Mouse (Mus musculus) thymus, postnatal 4 days (tissue): ENCODE results near the gene Ccdc63.
"Not testable (repeated sequence)": the region's sequence is repeated elsewhere in the genome, so short reads cannot be mapped to it uniquely, and the experiment has no call there.

ENCODE experiments used
- DNase-seq: peaks from one replicate; pipeline ENCODE4 v3.0.0; 2021

Gene Ccdc63

DNA sequence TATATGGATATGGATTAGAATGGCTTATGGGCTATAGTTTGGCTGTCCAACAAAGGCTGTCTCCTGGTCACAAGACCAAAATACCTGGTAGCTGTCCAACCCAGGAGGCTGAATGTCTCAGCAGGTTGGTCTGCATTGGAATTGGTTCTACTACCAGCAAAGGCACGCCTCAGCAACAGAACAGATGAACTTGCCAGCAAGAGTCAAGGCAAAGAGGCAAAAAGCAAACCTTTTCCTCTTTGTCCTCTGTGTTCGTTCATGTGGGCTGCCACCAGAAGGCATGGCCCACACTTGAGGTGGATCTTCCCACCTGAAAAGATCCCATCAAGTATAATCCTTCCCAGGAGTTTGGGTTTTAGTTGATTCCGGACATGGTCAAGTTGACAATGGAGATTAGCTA is at the start of gene Ccdc63:
TSS of gene Ccdc63 (minus strand) at position 101 of the 400 bp plus-strand sequence.
- DNase-seq: no peak

DNA sequence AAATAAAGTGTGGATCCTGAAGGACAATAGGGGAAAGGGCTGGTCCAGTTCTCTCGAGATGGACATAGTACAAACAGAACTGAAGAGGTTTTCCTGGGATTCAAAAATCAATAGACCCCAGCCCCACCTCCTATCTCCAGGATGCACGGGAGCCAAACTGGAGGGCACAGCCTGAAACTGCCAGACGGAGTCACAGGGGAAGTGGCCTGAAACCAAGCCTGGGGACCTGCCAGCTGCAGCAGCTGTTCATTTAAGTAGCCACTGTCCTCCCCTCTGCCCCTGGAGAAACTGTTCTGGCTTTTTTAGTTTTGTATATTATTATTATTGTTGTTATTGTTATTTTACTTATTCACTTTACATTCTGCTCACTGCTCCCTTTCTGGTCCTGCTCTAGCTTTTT is 48.5 kb upstream of the Ccdc63 start:
- no peak for DNase-seq

DNA sequence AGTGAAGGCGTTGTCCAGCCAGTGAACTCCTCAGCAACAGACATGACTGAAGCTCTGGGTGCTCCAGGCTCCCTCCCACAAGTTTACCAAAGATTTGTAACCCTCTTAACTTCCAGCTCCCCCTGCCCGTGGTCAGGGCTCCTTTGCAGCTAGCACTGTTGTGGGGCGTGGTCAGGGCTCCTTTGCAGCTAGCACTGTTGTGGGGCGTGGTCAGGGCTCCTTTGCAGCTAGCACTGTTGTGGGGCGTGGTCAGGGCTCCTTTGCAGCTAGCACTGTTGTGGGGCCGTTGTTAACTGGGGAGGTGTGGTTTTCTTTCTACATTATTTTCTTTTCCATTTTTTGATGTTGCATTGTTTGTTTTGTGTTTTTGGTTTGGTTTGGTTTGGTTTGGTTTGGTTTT is 44.2 kb upstream of the Ccdc63 start:
- DNase-seq: peak; percentile 19

DNA sequence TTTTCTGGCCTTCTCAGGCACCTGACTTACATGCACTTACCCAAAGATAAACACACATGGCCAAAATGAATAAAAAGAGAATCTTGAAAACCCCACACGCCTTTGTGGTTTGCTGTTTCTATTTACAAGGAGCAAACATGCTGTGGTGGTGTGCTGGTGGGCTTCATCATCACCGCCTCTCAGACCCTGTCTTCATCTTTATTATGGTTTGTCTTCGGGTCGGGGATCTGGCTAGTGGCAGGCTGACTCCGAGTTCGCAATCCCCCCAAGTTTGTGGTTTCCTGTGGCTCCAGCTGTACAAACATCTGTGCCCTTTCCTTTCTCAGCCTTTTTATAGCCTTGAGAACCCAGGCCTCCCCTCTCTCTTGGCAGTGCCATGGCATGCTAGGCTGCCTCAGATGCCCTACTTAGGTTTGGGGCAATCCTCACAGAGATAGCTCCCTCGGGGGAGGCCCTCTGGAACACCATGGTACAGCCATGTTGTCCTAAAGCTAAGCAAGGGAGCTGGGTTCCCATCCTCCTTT is 43.7 kb upstream of the Ccdc63 start:
- DNase-seq: peak; percentile 62

DNA sequence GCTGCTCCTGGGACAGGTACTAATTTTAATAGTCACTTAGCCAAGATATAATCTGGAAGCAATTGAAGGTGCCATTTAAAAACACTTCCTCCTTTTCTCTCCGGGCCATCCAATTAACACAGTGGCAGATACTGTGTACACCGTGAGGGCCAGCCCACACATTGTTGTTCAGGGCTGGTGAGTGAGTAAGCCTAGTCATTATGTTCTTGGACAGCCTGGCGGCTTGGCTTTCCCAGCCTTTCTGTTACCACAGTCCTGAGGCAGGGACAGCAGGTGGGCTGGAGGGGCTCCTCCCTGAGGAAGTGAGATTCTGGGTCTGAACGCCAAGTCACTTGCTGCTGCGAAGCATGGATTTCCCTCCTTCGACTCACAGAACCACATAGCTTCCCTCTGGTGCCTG is 39.0 kb upstream of the Ccdc63 start:
- DNase-seq: no peak

DNA sequence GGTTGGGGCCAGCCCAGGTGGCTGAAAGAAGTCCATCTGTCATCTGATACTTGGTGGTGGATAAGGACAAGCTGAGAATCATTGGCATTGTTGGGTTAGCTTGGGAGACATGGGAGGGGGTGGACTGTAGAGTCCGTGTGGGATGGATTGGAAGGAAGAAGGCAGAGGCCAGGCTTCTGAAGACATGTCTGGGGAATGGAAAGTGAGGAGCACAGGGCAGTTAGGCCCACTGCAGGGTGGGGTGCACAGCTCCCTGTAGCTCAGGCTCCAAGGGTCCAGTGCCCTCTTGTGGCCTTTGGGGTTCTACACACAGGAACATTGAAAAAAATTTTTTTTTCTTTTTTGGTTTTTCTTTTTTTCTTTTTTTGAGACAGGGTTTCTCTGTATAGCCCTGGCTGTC is 35.8 kb upstream of the Ccdc63 start:
- peak; percentile 86 for DNase-seq

DNA sequence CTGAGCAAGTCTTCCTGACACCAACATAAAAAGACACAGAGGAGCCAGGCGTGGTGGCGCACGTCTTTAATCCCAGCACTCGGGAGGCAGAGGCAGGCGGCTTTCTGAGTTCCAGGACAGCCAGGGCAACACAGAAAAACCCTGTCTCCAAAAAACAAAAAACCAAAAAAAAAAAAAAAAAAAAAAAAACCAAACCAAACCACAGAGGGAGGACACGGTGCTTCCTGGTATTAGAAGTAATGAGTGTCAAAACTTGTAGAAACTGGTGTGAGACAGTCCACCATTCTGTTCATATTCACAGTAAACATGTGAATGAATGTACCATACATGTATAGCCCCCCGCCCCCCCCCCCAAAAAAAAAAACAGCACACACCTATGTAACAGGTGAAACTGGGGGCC is 35.3 kb upstream of the Ccdc63 start:
- no peak for DNase-seq

DNA sequence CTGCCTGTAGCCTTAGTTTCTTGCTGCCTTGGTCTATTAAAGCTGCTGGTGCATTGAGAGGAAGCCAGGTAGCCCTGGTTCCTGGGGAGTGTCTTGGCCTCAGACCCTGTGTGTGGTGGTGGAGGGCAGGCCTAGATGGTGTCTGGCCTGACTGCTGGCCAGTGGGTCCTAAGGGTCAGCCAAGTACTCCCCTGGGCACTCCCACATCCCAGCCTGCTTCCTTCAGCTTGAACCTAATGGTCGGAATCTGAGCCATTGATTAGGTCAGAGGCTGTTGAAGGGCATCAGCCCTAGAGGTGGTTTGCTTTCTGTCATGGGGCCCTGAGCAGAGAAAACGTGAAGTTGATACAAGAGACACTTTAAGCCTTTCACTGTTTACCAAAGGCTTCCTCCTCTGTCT is 34.8 kb upstream of the Ccdc63 start:
- DNase-seq: no peak

DNA sequence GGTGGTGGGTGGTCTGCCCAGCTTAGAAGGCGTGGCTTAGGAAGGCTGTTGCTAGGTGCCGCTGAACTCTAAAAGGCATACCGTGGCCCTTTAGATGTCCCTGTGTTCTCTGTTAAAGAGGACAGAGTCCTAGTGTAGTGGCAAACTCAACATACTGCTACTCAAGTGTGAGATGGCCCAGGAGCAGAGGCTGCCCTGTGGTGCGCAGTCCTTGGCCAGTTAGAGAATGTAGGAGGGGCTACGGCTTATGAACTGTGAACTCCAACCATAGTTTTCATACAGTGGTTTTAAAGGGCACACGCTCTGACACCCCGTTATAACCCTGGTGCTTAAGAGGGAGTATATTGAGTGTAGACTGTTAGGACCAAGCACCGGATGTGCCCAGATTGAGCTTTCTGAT is 30.4 kb upstream of the Ccdc63 start:
- DNase-seq: no peak

DNA sequence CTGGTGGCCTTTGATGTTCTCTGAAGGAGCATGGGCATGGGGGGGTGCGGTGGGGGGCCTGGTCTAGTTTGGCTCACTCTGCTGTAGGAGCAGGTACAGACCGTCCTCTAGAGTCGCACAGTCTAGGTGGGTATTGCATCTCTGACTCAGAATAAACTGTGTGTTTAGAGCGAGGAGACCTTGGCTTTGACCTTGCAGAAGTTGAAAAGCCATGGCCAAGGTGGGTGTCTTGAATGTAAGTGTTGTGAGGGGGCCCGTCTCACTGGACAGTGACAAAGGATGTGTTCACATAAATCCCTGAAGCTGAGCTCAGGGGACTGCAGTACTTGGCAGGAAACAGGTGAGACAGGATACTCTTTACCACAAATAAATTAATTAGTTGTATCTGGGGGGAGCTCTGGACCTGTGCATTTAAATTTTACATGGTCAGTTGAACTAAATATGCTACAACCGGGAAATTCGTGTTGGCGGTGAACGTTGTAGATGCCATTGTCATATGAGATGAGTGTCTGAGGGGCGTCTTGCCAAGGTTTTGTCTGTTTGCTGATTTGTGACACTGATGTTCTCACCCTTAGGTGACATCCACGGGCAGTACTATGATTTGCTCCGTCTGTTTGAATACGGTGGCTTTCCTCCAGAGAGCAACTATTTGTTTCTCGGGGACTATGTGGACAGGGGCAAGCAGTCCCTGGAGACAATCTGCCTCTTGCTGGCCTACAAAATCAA is 27.9 kb upstream of the Ccdc63 start:
- no peak for DNase-seq

DNA sequence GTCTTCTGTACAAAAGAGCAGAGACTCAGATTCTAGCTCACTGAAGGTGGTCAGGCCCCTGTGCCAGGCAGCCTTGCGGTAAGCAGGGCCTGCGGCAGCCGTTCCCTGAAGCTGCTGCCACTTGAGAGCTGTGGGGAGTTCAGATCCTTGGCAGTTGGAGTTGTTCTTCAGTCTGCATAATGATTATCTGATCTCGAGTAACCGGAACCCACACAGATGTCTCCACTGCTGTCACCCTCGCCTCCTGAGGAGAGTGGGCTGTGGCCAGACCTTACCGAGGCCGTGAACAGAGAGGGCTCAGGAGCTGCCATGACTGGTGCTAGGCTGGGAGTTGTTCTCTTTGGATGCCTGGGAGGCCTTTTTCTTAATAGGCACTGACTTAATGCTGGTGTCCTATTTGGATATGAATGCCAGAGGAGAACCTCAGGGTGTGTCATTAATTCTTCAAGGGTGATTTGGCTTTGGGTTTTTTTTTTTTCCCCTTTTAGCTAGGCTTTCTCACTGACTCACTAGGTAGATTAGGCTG is 26.1 kb upstream of the Ccdc63 start:
- peak; percentile 31 for DNase-seq

DNA sequence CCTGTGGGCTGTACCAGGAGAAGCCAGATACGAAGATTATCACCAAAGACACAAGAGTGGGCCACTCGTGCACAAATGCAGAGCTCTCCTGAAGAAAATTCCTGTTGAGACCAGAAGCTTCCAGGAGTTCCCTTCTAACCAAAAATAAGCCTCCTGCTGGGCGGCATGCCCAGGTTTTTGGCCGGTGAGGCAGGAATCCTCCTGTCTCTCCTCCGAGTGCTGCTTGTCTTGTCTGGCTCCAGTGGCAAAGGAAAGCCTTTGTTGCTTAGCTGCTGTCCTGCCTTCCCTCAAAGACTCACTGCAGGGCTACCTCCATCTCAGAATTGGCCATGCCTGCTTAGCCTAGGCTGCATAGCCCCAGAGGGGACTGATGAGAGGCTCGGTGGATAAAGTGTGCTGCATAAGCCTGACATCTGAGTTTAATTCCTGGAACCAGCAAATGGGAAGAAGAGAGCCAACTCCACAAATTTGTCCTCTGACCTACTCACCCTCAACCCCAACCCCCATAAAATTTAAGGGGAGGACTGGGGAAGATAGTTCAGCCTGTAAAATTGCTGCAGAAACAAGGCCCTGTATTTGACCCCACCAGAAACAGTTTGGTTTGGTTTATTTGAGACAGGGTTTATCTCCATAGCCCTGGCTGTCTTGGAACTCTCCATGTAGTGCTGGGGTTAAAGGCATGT is 24.8 kb upstream of the Ccdc63 start:
- no peak for DNase-seq

DNA sequence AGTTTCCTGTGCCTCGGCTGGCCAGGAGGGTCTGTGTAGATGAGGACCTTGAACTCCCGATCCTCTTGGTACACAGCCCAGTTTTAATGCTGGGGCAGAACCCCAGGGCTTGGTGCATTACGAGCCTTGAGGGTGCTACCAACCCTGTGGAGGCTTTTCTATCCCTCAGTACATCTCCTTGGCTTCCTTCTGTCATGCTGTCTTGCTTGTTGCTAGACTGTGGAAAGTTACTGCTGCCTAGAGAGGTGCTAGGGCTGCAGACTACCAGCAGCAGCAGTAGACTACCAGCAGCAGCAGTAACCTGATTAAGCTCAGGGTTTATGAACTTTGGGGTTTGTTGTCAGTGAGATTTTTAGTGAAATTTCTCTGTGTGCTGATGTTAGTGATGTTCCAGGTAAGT is 23.4 kb upstream of the Ccdc63 start:
- no peak for DNase-seq

DNA sequence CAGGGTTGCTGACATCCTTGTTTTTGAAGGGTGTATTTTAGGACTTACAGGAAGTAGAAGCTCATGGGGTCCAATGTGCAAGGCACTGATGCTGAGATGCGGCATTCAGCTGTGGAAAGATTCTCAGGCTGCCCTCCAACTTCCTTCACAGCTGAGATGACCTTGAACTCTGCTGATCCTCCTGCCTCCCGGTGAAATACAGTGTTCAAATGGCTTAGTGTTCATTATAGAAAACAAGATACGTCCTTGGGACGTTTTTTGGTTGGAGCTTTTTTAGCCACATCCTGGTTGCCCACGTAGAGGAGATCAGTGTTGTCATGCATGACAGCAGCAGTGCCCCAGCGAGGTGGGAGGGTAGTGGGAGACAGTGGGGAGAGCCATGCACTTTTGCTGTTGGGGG is 22.6 kb upstream of the Ccdc63 start:
- DNase-seq: no peak

DNA sequence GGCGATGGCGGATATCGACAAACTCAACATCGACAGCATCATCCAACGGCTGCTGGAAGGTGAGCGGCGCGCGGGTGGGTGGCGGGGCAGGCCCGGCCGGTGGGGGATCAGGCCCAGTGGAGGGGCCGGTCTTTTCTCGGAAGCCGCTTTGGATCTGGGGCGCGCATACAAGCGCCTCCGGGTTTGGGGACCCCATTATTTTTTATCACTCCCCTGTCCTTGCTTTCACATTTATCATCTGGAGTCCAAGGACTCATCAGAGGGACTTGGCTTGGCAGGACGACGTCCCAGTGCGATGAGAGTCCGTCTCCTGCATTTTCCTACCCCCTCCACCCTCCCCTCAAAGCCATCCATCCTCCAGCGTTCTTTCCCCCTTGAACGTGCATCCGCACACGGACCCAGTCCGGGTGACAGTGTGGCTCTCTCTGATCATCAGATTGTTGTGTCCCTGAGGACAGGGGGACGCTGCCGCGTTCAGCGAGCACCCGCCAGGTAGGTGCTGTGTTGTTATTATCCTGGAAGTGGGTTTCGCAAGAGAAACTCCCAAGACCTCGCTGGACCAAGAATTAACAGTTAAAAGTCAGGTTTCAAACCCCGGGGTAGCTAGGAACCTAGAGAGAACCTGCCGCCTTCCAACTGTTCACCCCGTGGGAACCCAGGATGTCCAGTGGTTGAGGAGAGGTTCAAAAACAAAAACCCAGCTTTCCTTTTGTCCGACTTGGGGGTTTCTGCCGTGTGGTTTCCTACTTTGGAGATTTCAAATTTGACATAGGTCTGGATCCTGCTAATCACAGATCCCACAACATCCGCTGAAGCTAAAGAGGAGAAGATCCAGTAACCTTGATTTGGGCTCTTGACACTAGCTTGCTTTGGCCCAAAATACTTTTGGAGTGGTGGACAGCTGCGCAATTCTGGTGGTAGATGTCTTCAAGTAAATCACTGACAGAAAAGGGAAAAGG is 18.2 kb upstream of the Ccdc63 start:
- peak; percentile 60 for DNase-seq

DNA sequence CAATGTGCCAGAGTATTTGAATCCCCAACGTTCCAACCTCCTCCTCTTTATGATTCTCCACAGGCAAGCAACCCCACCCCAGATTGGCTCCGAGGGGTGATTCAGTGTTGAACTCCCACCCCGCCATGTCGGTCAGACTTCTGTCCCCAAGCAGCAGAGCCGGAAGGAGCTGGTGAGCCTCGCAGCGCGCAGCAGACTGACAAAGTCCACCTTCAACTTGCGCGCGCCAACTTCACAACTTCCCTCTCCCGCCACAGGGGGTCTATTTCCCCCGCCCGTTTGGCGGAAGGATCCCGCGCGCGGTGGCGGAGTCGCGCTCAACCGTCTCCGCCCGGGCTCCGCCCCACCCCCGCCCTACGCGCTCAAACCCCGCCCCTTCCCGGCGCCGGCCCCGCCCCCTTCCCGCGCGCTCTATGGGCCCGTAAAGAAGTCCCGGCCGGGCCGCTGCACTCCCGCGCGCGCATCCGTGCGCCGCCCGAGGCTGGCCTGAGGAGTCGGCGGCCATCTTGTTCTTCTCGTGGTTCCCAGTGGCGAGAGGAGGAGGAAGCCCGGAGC is 17.3 kb upstream of the Ccdc63 start, which contains the start of gene Ppp1cc:
TSS of gene Ppp1cc (plus strand) at position 452 of the 555 bp plus-strand sequence.
- DNase-seq: peak; percentile 96

DNA sequence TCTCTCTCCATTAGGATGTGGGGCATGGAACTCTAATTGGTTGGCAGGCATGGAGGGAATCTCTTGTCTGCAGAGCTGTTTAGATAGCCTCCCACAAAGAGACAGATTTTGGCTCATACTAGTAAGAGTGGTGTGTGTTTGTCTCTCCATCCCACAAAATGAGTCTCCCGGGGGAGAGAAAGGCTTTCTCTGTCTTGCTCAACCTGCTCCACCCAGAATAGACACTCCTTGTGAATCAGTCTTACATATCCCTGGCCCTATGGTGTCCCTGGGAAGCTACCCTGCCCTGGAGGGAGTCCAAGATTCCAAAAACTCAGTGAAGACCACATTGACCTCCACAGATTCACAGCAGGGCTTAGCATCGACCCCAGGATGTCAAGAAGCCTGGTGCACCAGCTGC is 15.9 kb upstream of the Ccdc63 start:
- DNase-seq: no peak

DNA sequence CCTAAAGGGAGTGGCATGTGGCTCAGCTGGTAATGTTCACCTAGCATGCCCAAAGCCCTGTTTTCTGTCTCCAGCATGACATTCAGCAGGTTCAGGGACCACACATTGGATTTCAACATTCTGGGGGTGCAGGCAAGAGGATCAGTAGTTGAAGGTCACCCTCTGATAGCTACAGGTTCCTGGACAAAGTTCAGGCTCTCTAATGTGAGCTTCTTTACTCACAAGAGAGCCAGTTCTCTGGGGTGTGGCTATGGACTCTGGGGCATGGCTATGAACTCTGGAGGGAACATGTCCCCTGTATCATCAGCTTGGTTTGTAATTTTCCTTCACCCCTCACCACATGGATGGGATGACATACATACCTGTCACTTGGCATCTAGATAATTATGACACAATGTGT is 15.0 kb upstream of the Ccdc63 start:
- no peak for DNase-seq

DNA sequence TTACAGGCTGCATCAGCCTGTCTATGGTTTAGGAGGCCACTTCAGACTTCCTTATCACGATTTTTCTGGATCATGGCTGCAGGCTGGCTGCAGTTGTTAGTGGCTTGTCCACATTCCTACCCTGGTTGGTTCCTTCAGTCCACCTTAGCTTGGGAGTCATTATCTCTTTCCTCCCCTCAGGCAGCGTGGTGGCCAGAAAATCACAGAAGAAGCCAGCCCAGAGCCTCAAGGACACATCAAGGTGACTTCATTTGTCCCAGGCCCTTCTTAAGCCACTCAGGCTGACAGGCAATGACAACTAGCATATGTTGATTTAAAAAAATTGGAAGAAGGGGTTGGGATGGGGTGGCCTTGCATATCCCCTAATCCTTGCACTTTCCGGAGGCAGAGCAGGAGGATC is 14.2 kb upstream of the Ccdc63 start:
- no peak for DNase-seq

DNA sequence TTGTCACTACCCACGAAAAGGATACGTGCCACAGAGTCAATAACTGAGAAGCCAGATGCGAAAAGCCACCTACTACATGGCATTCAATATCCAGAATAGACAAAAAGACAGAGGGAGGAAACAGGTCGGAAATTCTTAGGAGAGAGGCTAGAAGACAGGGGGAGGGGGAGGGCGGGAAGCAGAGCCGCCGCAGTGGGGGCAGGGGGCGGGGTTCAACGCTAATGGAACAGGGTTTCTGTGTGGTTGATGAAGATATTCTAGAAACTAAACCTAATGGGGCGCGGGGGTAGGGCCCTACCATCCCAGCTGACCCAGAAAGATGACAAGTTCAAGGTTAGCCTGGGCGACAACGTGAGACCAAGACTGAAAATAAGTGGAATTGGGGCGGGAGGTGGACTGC is 13.4 kb upstream of the Ccdc63 start:
- DNase-seq: no peak

DNA sequence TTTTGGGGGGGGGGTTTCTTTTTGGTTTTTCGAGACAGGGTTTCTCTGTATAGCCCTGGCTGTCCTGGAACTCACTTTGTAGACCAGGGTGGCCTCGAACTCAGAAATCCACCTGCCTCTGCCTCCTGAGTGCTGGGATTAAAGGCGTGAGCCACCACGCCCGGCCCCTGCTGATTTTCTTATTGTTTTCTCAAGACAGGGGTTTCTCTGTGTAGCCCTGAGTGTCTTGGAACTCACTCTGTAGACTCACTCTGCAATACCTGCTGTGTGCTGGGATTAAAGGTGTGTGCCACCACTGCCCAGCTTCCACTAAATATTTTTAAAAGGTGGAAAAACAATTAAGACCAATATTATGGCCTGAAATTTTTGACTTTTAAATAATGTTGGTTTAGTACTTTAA is 11.9 kb upstream of the Ccdc63 start:
- DNase-seq: not testable (repeated sequence)

DNA sequence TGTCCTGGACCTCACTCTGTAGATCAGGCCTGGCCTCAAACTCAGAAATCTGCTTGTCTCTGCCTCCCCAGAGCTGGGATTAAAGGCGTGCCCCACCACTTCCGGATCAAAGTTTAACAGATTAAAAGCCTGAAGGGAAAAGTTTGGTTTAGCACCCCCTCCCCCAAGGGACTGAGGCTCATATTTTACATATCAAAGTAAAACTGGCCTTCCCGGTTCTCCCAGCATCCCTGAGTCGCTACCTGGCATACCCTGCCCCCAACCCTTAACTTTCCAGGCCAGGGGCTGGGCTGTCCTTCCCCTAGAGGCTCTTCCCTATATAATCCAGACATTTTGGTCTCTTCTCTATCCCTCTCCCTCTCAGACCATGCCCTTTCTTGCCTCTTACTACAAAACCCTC is 8.6 kb upstream of the Ccdc63 start:
- no peak for DNase-seq

DNA sequence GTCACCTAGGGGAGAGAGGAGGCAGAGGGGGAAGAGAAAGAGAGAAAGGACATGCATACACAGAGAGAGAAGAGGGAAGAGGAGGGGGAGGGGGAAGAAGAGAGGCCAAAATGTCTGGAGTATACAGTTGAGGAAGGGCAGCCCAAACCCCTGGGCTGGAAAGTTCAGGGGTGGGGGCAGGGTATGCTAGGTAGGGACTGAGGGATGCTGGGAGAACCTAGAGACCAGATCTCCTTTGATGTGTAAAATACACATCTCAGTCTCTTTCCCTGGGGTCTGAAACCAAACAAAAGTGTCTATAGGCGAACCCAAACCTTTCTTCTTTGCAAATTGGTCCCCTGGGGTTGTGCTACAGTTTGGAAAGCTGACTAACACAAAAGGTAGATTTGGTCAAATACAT is 7.5 kb upstream of the Ccdc63 start:
- DNase-seq: no peak
